Mouse (Mus musculus): ENCODE measurements at regions not wholly inside any gene's neighbourhood (a gene's known extent, or its start where the extent isn't known, plus 50 kb on each side); places are given as distances from the start of the nearest gene placed in this dataset.

DNA sequence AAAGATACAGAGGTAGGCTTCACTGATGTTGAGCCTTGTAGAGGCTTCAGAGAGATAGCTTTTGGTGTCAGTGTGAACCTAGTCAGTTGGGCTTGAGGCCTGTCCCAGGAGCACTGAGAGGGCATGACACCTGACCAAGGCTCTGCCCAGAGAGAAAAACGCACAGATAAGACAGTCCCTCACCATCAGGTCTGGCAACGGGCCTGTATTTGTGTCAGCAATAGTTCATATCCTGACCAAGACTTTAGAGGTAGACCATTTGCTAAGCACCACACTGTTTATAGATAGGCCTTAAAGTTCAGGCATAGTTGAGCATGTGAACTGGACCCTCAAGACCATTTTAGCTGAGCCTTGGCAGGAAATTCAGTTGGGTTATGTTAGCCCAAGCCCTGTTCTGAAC, 60.4 kb upstream of the C2cd4b start:
- TF ChIP-seq CTCF (IDR thresholded peaks at IDR 0.05; ENCODE audit: control insufficient read depth, insufficient read depth, low read length) (no peak), POLR2A (IDR thresholded peaks at IDR 0.05; ENCODE audit: borderline replicate concordance, control insufficient read depth, low read depth, low read length) (no peak)

Data from bone marrow, adult 2 months (tissue).